Mouse (Mus musculus): Measurements from ENCODE around the gene Xirp1. TPM values are rescaled to one million over a fixed set of nuclear protein-coding genes. Genes with fewer than 3 reads are reported as not detected.

The Xirp1 gene
- total and polyA plus RNA-seq, 3 experiments = not detected

GRCm38 (mm10) chr9:119983585-119984535, 39.5 kb downstream of the Xirp1 start (continued):
- peak; percentile 77 for TF ChIP-seq ZMIZ1 (IDR thresholded peaks at IDR 0.05; ENCODE audit: low read depth, low read length)

GRCm38 (mm10) chr9:119982956-119983551, 40.3 kb downstream of the Xirp1 start:
- H3K4me2 ChIP-seq (ENCODE audit: insufficient read depth, low read depth, poor library complexity, severe bottlenecking) = peak overlapping the region; percentile 89
- H3K9me3 ChIP-seq (replicated peaks; ENCODE audit: low read length) = no peaks in the 10 kb centered on the region
- no peak for DNase-seq (ENCODE audit: extremely low read depth)
- dilution Hi-C loops (cut with MboI; ENCODE audit: extremely low pct_ligation_motif_present, extremely low pct_unique_long_range_greater_than_20kb, low sequenced_read_pairs) (no loop called here), in situ Hi-C loops (cut with MboI; ENCODE audit: low pct_ligation_motif_present, low pct_unique_long_range_greater_than_20kb, low sequenced_read_pairs) (no loop called here)
- peaks cover 24% of the 10 kb centered on the region for H3K79me2 ChIP-seq (replicated peaks; ENCODE audit: control insufficient read depth, extremely low read depth, insufficient read depth, poor library complexity, severe bottlenecking)
- TF ChIP-seq CHD2 (IDR thresholded peaks at IDR 0.05; ENCODE audit: low read length) (0 out of 2 replicates have a peak, but pooled peaks have one; percentile 16), RAD21 (IDR thresholded peaks at IDR 0.05; ENCODE audit: low read depth, low read length) (peak; percentile 12), POLR2A (IDR thresholded peaks at IDR 0.05; ENCODE audit: low read depth, low read length) (no peak), JUN (IDR thresholded peaks at IDR 0.05; ENCODE audit: insufficient read depth, low read depth, low read length) (no peak), ELF1 (IDR thresholded peaks at IDR 0.05; ENCODE audit: low read depth, low read length) (0 out of 2 replicates have a peak, but pooled peaks have one; percentile 18), MAZ (IDR thresholded peaks at IDR 0.05; ENCODE audit: low read depth, low read length) (peak; percentile 51; the same call in 1 of the 2 replicates), KAT2A (IDR thresholded peaks at IDR 0.05; ENCODE audit: insufficient replicate concordance, low read length) (no peak), NRF1 (IDR thresholded peaks at IDR 0.05; ENCODE audit: low read depth, low read length) (no peak), SMC3 (IDR thresholded peaks at IDR 0.05; ENCODE audit: low read depth, low read length) (no peak), CTCF (conservative IDR thresholded peaks at IDR 0.05 in 1 of 2, IDR thresholded peaks at IDR 0.05 in 1 of 2; ENCODE audit: low read depth in 2 of 2, low read length in 2 of 2) (0 out of 4 replicates have a peak, but pooled peaks of 1 of the 2 experiments have one; percentile 32), BHLHE40 (IDR thresholded peaks at IDR 0.05; ENCODE audit: low read depth, low read length) (peak; percentile 87), MAX (IDR thresholded peaks at IDR 0.05; ENCODE audit: low read length) (no peak), USF2 (conservative IDR thresholded peaks at IDR 0.05; ENCODE audit: low read depth, low read length) (no peak), MEF2A (IDR thresholded peaks at IDR 0.05; ENCODE audit: borderline replicate concordance, low read depth, low read length) (no peak), ETS1 (conservative IDR thresholded peaks at IDR 0.05; ENCODE audit: low read depth, low read length) (peak; percentile 35), RCOR1 (conservative IDR thresholded peaks at IDR 0.05; ENCODE audit: low read depth, low read length) (no peak), SIN3A (IDR thresholded peaks at IDR 0.05; ENCODE audit: low read length) (no peak), ZMIZ1 (IDR thresholded peaks at IDR 0.05; ENCODE audit: low read depth, low read length) (no peak), MAFK (IDR thresholded peaks at IDR 0.05; ENCODE audit: insufficient replicate concordance, low read length) (no peak), EP300 (IDR thresholded peaks at IDR 0.05; ENCODE audit: low read length) (no peak), ZNF384 (IDR thresholded peaks at IDR 0.05; ENCODE audit: low read depth, low read length) (no peak), MYC (IDR thresholded peaks at IDR 0.05; ENCODE audit: low read depth, low read length) (no peak), UBTF (IDR thresholded peaks at IDR 0.05; ENCODE audit: low read depth, low read length) (no peak), TCF12 (IDR thresholded peaks at IDR 0.05; ENCODE audit: low read depth, low read length) (peak; percentile 41; the same call in 1 of the 2 replicates), ZKSCAN1 (IDR thresholded peaks at IDR 0.05; ENCODE audit: borderline replicate concordance, low read depth, low read length) (no peak)
- H3K27me3 ChIP-seq (replicated peaks) = peaks cover 6% of the 10 kb centered on the region
- H3K4me1 ChIP-seq (ENCODE audit: control insufficient read depth in 1 of 2, insufficient read depth in 2 of 2) = peaks cover 17 to 55% of the 10 kb centered on the region in 2 experiments
- H3K4me3 ChIP-seq (replicated peaks in 1 of 3; ENCODE audit: low read depth in 2 of 3, low read length in 2 of 3, poor library complexity in 1 of 3) = peak overlapping the region; percentile 73 to 90 (median 79)
- H3K36me3 ChIP-seq (replicated peaks in 1 of 2; ENCODE audit: control insufficient read depth in 1 of 2, insufficient read depth in 1 of 2, low read length in 1 of 2) = no peaks in the 10 kb centered on the region
- peak overlapping the region; percentile 46 for H3K9ac ChIP-seq (ENCODE audit: insufficient read depth, low read depth)
- H3K27ac ChIP-seq (ENCODE audit: insufficient read depth, low read depth) = peak overlapping the region; percentile 86
